ENCODE assay signal across 7 mouse cellular contexts in the genomic region with DNA sequence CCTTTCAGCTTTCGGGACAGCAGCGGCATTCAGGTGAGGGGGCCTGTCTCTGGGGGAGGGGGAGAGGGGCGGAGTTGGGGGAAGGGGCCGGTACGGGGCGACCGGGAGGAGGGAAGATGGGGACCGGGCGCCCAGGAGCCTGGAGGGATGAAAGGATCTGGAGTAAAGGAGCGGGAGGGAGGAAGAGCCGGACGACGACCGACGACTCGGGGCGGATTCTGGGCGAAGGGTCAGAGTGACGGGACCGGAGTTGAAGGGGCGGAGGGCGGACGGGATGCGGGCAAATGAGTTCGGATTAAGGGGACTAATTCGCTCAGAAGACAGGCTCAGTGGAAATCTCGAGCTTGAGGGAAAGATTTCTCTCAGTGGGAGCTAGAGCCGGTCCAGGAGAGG. TPM values are rescaled to one million over a fixed set of nuclear protein-coding genes. Genes with fewer than 3 reads are reported as not detected.
DNase-seq lines count a peak whose midpoint lies in the region; ATAC-seq and TF ChIP-seq lines count a peak whose summit lies in the region.

No protein-coding gene starts in this region.

- peak overlapping the region; percentile 70 for H3K4me3 ChIP-seq in lung, embryonic 14.5 days (ENCODE audit: low read depth, low read length)
- peak overlapping the region; percentile 68 for H3K4me3 ChIP-seq in embryonic facial prominence, embryonic 14.5 days (ENCODE audit: low read depth, low read length)
- H3K4me3 ChIP-seq in midbrain, embryonic 10.5 days, result peak overlapping the region; percentile 87

- peak overlapping the region; percentile 93 for H3K27ac ChIP-seq in lung, embryonic 14.5 days (ENCODE audit: low read depth)
- peak overlapping the region; percentile 92 for H3K27ac ChIP-seq in embryonic facial prominence, embryonic 14.5 days (replicated peaks; ENCODE audit: low read depth, low read length)
- H3K27ac ChIP-seq in midbrain, embryonic 10.5 days (replicated peaks), result peak overlapping the region; percentile 97

- H3K4me2 ChIP-seq in lung, embryonic 14.5 days, result peak overlapping the region; percentile 83
- peak overlapping the region; percentile 76 for H3K4me2 ChIP-seq in embryonic facial prominence, embryonic 14.5 days (ENCODE audit: low read depth, low read length)

- H3K9ac ChIP-seq in lung, embryonic 14.5 days, result peak overlapping the region; percentile 75
- H3K9ac ChIP-seq in embryonic facial prominence, embryonic 14.5 days (ENCODE audit: low read depth, low read length), result peak overlapping the region; percentile 80

- H3K9me3 ChIP-seq in lung, embryonic 14.5 days (ENCODE audit: low read depth, low read length), result no peaks in the 10 kb centered on the region
- H3K9me3 ChIP-seq in embryonic facial prominence, embryonic 14.5 days (ENCODE audit: control insufficient read depth, low read length), result no peaks in the 10 kb centered on the region
- H3K9me3 ChIP-seq in midbrain, embryonic 10.5 days (replicated peaks), result 0 out of 2 replicates have a peak, but pooled peaks cover 4% of the 10 kb centered on the region

- peaks cover 7% of the 10 kb centered on the region; the same call in 1 of the 2 replicates for H3K36me3 ChIP-seq in lung, embryonic 14.5 days (ENCODE audit: insufficient read depth)
- peaks cover 10% of the 10 kb centered on the region for H3K36me3 ChIP-seq in embryonic facial prominence, embryonic 14.5 days (ENCODE audit: control insufficient read depth, insufficient read depth, low read length)
- H3K36me3 ChIP-seq in midbrain, embryonic 10.5 days, result peaks cover 32% of the 10 kb centered on the region

- peak; percentile 45 for DNase-seq in lung, embryonic 14.5 days
- DNase-seq in lung, postnatal 4 days, result no peak
- no peak for DNase-seq in embryonic facial prominence, embryonic 14.5 days (ENCODE audit: low spot score)
- no peak for DNase-seq in midbrain, embryonic 10.5 days (ENCODE audit: low spot score)
- DNase-seq in frontal cortex, postnatal 10 days (ENCODE audit: low spot score in 2 of 2), result no peak
- DNase-seq in left cerebral cortex, postnatal 10 days (ENCODE audit: extremely low spot score in 1 of 2, low spot score in 2 of 2), result no peak

- peaks cover 3% of the 10 kb centered on the region; the same call in 1 of the 2 replicates for H3K4me1 ChIP-seq in lung, embryonic 14.5 days (ENCODE audit: insufficient read depth)
- peaks cover 10% of the 10 kb centered on the region for H3K4me1 ChIP-seq in embryonic facial prominence, embryonic 14.5 days (ENCODE audit: control insufficient read depth, insufficient read depth, low read length)
- peaks cover 18% of the 10 kb centered on the region for H3K4me1 ChIP-seq in midbrain, embryonic 10.5 days

- H3K27me3 ChIP-seq in lung, embryonic 14.5 days (ENCODE audit: insufficient read depth, low read length), result no peaks in the 10 kb centered on the region
- no peaks in the 10 kb centered on the region for H3K27me3 ChIP-seq in embryonic facial prominence, embryonic 14.5 days (replicated peaks; ENCODE audit: control insufficient read depth, insufficient read depth, low read length)
- no peaks in the 10 kb centered on the region for H3K27me3 ChIP-seq in midbrain, embryonic 10.5 days (ENCODE audit: low read depth, poor library complexity, severe bottlenecking)

- ATAC-seq in lung, embryonic 14.5 days (ENCODE audit: insufficient read depth), result peak; percentile 67; the same call in 1 of the 2 replicates
- peak; percentile 76 for ATAC-seq in embryonic facial prominence, embryonic 14.5 days (ENCODE audit: low read depth)
- ATAC-seq in inflammation-experienced regulatory T-cells, adult 6 months, result peak; percentile 32

- under 1% methylated on average over 28 of the region's 28 CpGs for WGBS in lung, embryonic 14.5 days
- under 1% methylated on average over 28 of the region's 28 CpGs for WGBS in embryonic facial prominence, embryonic 14.5 days
- WGBS in midbrain, embryonic 10.5 days, result under 1% methylated on average over 28 of the region's 28 CpGs

- intact Hi-C loops in left cerebral cortex, postnatal 10 days (cut with DNase I), result no loop called here

- no peak for TF ChIP-seq CTCF in lung, embryonic 14.5 days (IDR thresholded peaks at IDR 0.05; ENCODE audit: low read depth)

RNA-seq across cellular contexts. Expression of a gene that starts 0.4 kb away (rescaled TPM):
- polyA plus RNA-seq in lung, embryonic 14.5 days (2014; fragmentation: Nextera tagmentation; extraction: Ambion mirVana), result 47.7 and 53.8 TPM in 2 replicates
- 44.8 and 46.6 TPM in 2 replicates for polyA plus RNA-seq in embryonic facial prominence, embryonic 14.5 days (2014; fragmentation: Nextera tagmentation; extraction: Ambion mirVana)
- polyA plus RNA-seq in inflammation-experienced regulatory T-cells, adult 6 months (2017; shearing (Covaris generic)), result 10 to 100 TPM; 24.2 to 34.2 (median 31.8) TPM
- 81.8 and 85.7 TPM in 2 replicates for polyA plus RNA-seq in midbrain, embryonic 10.5 days (2016; fragmentation: Nextera tagmentation; extraction: Ambion mirVana)
- 10 to 100 TPM; 41.6 to 42.7 TPM for total RNA-seq in left cerebral cortex, postnatal 10 days (2021)

RNA-seq across cellular contexts. Expression of a gene that starts 34.5 kb away (rescaled TPM):
- polyA plus RNA-seq in lung, embryonic 14.5 days (2014; fragmentation: Nextera tagmentation; extraction: Ambion mirVana), result 47.1 and 53.5 TPM in 2 replicates
- 50.8 and 51.7 TPM in 2 replicates for polyA plus RNA-seq in embryonic facial prominence, embryonic 14.5 days (2014; fragmentation: Nextera tagmentation; extraction: Ambion mirVana)
- 10 to 100 TPM; 21.6 to 32.7 (median 25.1) TPM for polyA plus RNA-seq in inflammation-experienced regulatory T-cells, adult 6 months (2017; shearing (Covaris generic))
- polyA plus RNA-seq in midbrain, embryonic 10.5 days (2016; fragmentation: Nextera tagmentation; extraction: Ambion mirVana), result 61.7 and 67.4 TPM in 2 replicates
- 10 to 100 TPM; 55.2 to 55.6 TPM for total RNA-seq in left cerebral cortex, postnatal 10 days (2021)
